Mouse (Mus musculus) brain, embryonic 14.5 days (tissue): ENCODE measurements at regions not wholly inside any gene's neighbourhood (a gene's known extent, or its start where the extent isn't known, plus 50 kb on each side); places are given as distances from the start of the nearest gene placed in this dataset.

Source experiments
- CTCF ChIP-seq: fragments of 200-500 bp; IDR thresholded peaks from 2 replicates; pipeline ENCODE4 v1.5.1; 2012; ENCODE audit warnings: inconsistent platforms, mild to moderate bottlenecking, moderate library complexity, borderline replicate concordance; ENCODE audit not compliant: insufficient read depth, insufficient read length; ENCODE audit errors: extremely low read depth
- POLR2A ChIP-seq: fragments of 200-500 bp; IDR thresholded peaks from 2 replicates; pipeline ENCODE4 v1.6.1; 2012; ENCODE audit warnings: mild to moderate bottlenecking, inconsistent platforms, borderline replicate concordance; ENCODE audit not compliant: poor library complexity, insufficient read depth, insufficient read length, severe bottlenecking; ENCODE audit errors: extremely low read depth

DNA sequence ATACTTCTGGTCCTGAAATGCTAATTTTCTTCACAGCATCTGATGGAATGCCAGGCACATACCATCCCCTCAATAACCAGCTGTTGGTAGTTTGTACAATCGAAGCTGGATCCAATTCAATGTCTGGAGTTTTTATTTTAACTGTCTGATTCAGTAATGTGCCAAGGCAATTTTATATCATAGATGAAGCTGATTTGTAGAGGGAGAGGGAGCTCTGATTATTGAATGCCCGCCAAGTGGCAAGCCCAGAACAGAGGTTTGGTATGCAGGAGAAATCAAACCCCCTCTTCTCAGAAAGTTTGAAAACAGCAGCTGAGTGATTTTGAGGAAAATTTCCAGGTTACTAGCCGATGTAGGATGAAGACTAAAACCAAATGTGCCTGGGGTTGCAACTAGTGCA, 218.3 kb upstream of the Clnk start:
- TF ChIP-seq CTCF (no peak), POLR2A (no peak)
